Mouse (Mus musculus) urinary bladder, postnatal 36 days (tissue): Measurements from ENCODE around the gene Aco2.

Source experiments
- DNase-seq, 2 experiments: peaks; one replicate each; pipeline ENCODE4 v3.0.0; 2022; ENCODE audit warnings: low spot score in 2 of 2, mixed read lengths in 1 of 2

Aco2 gene

DNA sequence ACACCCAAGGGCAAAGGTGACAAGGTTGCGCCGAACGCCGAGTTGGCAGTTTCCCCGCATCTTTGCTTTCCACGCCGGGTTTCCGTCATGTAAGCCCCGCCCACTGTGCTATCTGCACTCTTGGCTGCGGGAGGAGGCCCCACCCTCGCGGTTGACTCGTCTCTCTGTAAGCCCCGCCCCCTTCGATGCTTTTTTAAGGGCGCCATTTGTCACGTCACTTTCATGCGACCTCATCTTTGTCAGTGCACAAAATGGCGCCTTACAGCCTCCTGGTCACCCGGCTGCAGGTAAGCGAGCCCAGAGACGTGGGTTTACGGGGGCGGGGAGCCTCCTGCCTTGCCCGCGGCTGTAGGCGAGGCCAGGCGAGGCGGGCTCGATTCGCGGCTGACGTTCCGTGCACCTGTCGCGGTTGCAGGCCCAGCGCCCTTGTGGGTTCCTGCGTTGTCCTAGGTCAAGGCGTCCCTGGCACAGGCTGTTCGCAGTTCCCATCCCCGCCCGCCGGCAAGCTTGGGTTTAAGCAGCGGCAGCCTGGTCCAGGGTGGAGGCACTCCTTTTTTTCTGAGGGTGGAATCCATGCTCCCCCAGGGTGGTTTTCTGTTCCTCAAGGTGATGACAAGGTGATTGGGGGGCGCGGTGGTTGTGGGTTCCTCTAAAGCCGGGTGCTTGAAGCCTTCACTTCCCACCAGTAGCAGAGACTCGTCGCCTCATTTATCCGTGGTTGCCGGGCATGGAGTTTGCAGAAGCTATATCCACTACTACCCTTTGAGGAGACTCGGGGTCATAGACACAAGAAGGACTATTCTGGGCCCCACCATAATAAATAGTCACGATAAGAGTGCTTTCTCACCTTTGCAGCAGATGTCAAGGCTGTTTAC is at the start of gene Aco2:
Aco2 (plus strand) TSS at position 48 of the 875 bp plus-strand sequence.
- DNase-seq, result peak; percentile 99 to 100

GRCm38 (mm10) chr15:81822631-81823030 is 49.5 kb upstream of the Aco2 start:
- no peak for DNase-seq

DNA sequence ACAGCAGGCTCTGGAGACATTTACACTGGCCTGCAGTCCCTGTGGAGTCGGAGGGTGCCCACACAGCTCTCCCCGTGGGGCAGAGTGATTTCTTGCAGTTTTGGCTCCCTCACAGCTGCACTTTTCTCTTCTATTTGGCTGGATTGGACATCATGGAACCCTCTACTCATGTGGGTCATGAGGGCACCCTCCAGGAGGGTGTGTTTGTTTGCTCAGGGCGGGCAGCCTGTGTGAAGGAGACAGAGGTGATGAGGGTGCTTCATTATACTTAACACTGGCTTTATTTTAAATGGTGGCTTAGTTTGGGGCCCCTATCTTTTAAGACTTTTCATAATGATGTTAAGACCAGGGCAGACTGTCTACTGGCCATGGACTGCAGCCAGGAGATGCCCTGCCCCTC is 47.3 kb upstream of the Aco2 start:
- DNase-seq, result no peak

DNA sequence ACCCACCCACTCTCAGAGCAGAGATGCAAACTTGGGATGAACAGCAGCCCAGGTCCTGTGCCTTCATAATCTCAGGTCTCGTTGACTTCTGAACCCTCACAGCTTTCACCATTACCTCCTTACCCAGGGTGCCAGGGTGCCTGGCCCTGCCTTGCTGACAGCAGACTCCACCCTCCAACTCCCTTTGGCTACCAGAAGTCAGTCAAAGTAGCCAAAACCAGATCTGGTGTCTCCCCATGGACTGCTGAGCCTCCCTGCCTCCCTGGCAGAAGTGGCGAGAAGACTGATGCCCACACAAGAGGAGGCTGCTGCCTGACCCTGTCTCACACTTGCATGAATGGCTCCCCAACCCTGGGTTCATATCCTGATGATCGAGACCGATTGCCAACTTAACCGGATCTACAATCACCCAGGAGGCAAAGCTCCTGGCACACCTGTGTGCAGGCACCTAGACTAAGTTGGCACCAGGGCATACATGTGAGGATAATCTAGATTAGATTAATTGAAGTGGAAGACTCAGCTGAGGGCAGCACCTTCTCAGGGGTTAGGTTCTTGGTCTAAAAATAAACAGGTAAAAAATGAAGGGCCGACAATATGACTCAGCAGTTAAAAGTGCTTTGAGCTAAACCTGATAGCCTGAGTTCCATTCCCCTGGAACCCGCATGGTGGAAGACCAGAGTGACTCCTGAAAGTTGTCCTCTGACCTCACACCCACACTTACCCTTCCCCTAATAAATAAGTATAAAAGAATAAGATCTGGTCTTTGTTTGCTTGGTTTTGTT is 43.5 kb upstream of the Aco2 start:
- DNase-seq, result no peak

GRCm38 (mm10) chr15:81829208-81829580 is 42.9 kb upstream of the Aco2 start:
- DNase-seq, result no peak

DNA sequence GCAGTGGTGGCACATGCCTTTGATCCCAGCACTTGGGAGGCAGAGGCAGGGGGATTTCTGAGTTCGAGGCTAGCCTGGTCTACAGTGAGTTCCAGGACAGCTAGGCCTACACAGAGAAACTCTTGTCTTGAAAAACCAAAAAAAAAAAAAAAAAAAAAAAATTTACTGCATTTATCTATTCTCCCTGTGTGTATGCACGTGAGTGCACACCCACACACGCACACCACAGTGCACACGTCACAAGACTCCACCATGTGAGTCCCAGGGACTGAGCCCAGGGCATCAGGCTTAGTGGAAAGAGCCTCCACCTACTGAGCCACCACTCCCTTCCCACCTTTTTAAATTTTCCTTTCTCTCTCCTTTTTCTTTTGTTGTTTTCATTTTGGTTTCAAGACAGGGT is 41.6 kb upstream of the Aco2 start:
- DNase-seq, result no peak

DNA sequence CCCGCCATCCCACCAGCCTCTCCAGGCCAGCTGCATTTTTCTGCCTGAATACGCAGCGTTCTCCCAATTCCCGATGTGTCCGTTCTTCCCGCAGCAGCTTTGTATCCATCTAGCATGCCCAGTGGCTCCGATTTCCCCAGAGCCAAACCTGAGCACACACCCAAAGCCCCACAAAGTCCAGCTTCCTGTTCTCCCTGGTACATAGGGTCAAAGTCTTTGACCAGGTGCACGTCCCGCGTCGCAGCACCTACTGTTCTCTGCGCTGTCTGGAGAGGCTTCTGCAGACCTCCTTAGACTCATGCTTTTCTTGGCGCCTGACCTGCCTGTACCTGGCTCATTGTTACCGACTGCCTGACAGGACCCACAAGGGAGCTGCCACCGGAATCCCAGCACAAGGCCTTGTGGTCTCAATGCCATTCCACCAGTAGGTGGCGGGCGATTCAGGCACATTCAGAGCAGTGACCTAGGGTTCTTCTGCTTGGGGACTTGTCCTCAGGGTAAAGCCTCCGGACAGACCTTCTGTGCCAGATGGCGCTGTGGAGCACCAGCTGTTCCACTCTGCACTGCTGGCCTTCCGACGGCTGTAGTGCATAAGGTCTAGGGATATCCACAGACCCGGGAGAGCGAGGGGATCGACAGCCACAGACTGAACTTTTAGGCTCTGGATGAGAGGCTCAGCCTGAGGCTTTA is 40.8 kb upstream of the Aco2 start:
- DNase-seq, result peak; percentile 82 to 91

DNA sequence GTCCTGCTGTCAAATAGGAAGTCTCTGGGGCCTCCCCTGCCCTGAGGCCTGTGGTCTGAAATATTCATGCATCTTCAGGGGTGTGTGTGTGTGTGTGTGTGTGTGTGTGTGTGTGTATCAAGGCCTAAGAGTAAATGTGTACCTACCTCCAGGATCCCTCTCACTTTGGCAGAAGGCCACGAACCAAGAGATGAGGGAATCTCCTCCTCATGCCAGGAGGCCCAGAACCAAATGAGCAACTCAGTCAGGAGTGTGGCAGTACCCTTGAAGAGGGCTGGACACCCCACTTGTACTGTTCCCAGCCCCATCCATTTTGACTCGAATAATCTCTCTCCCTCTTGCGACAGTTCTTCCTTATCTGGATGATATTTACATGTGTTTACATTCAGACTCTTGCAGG is 39.9 kb upstream of the Aco2 start:
- no peak for DNase-seq

GRCm38 (mm10) chr15:81833481-81833880 is 38.6 kb upstream of the Aco2 start:
- no peak for DNase-seq

- no peak for DNase-seq
These were observed 37.8 kb upstream of the Aco2 start for GRCm38 (mm10) chr15:81834171-81834841.

DNA sequence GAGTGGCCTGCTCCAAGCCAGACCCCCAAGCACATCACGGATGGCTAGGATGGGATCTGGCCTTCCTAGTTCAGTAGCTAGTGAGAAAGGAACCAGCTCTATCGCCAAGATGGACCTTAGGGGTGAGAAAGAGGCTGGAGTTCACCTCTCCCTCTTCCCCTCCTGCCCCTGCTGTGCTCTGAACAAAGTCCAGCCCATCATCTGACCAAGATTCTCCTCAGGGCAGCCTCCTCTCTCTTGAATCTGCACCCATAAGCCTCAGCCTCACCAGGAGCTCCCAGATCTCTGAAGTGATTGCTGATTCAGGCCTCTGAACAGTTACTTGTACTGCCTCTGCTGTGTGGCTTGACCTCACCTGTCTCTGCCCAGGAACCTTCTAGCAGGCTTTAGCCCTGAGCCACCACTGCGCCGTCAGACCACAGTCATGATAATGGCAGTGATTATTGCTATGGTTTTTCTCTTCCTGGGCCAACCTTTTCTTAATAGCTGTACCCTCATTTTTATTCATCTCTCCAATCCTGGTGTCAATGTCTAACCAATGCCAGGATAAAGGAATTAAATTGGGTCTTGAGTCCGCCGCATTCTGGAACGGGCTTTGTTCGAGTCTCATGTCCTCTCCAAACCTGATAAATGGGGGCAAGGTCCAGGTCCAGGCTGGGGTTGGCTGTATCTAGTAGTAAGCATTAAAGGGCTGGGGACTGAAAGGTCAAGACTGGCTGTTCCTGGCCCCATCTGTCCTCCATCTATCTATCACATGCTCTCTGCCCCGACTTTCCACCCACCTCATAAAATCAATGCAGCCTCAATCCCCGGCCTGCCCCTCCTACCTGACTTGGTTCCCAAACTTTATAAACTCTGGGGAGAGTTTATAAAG is 36.9 kb upstream of the Aco2 start:
- no peak for DNase-seq

- DNase-seq, result peak; percentile 70 to 88
These were observed 35.8 kb upstream of the Aco2 start for GRCm38 (mm10) chr15:81836124-81836821.

GRCm38 (mm10) chr15:81836966-81837920 is 34.9 kb upstream of the Aco2 start:
- no peak for DNase-seq

- DNase-seq, result no peak
These were observed 33.4 kb upstream of the Aco2 start for GRCm38 (mm10) chr15:81838554-81839235.

- peak; percentile 43 to 89 for DNase-seq
These were observed 32.5 kb upstream of the Aco2 start for GRCm38 (mm10) chr15:81839634-81840033.

DNA sequence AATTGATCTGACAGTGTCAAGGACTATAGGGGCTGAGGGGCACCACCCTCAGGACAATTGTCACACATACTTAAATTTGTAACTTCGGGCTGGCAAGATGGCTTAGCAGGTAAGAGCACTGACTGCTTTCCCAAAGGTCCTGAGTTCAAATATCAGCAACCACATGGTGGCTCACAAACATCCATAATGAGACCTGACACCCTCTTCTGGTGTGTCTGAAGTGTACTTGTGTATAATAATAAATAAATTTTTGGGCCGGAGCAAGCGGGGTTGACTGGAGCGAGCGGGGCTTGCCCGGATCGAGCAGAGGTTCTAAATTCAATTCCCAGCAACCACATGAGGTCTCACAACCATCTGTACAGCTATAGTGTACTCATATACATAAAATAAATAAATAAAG is 31.8 kb upstream of the Aco2 start:
- DNase-seq, result no peak

DNA sequence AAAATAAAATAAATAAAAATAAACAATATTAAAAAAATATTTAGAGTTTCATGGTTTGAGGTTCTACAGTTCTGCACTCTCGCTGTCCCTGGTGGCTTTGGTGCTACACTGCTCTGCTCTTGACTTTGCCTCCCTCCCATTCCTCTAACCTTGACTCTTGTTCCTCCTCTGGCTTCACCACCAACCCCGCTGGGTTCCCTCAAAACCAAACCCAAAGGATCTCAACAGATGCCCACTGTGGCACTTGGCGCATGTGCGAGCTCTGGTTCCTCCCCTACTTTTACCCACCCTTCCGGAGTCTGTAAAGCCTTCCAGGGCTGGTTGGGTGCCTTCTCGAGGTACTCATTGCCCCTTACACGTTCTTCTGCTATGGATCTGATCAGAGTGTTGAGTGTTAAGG is 29.8 kb upstream of the Aco2 start:
- DNase-seq, result no peak

GRCm38 (mm10) chr15:81845033-81845625 is 27.0 kb upstream of the Aco2 start:
- DNase-seq, result no peak
